Mouse (Mus musculus) adrenal gland, adult (tissue): Measurements from ENCODE around the gene Rack1.
A peak's percentile ranks its signal among the peaks of the same experiment; 100 is the strongest.
"Not testable (repeated sequence)": the region's sequence is repeated elsewhere in the genome, so short reads cannot be mapped to it uniquely, and the experiment has no call there.

Source experiments
- DNase-seq, 2 experiments: peaks; one replicate each; pipeline ENCODE4 v3.0.0; 2022 to 2023; ENCODE audit warnings: low spot score in 1 of 2; ENCODE audit not compliant: inconsistent age in 2 of 2

Gene Rack1

DNA sequence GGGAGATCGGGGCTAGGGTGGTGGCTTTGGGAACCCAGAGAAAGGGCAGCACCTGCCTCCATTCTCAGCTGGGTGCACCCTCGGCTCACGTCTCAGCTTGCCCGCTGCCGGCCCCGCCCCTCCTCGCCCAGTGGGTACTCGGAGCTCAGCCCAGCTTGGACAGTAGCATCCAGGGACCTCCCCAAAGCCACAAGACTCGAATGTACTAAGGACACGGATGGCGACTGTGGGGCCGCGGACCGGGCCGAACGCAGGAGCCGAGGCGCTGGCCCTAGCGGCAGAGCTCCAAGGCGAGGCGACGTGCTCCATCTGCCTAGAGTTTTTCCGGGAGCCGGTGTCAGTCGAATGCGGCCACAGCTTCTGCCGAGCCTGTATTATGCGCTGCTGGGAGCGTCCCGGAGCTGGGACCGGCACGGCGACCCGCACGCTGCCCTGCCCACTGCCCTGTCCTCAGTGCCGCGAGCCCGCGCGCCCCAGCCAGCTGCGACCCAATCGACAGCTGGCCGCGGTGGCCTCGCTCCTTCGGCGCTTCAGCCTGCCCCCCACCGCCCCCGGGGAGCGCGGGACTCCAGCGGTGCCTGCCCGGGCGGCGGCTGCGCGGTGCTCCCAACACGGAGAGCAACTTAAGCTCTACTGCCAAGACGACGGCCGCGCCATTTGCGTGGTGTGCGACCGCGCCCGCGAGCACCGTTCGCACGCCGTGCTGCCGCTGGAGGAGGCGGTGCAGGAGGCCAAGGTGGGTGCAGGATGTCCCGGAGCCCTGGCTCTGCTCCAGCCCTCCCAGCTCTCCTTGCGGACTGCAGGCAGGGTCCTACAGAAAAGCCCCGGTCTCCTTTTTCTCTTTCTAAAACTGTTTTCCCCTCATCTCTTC lies 37.4 kb downstream of the Rack1 start:
- DNase-seq = peak; percentile 86 to 95

DNA sequence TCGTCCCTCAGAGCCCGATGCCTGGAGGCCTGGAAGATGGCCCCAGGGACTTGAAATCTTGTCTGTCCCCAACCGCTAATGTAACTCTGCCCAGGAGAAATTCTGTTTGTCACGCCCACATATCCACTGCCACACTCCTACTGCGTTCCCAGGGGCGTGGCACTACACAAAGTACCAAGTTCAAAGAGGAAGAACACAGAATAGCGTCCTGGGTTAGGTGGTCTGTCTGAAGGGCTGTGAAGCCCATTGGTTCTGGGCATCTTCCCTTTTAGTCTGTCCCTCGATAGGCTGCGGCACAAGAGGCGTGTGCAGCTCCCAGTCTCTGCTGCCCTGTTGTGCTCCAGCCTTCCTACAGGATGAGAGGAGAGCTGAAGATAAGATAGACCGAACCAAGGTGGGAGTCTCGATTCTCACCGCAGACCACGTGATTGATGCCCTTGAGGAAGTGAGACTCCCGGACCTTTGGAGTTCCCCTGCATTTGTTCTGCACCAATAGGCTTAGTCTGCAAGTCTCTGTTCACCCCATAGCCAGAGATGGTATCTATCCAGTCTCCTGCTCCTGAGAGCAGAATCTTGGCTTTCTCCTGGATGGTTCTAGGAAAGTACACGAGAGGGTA lies 38.2 kb downstream of the Rack1 start:
- peak; percentile 41 to 90 for DNase-seq

DNA sequence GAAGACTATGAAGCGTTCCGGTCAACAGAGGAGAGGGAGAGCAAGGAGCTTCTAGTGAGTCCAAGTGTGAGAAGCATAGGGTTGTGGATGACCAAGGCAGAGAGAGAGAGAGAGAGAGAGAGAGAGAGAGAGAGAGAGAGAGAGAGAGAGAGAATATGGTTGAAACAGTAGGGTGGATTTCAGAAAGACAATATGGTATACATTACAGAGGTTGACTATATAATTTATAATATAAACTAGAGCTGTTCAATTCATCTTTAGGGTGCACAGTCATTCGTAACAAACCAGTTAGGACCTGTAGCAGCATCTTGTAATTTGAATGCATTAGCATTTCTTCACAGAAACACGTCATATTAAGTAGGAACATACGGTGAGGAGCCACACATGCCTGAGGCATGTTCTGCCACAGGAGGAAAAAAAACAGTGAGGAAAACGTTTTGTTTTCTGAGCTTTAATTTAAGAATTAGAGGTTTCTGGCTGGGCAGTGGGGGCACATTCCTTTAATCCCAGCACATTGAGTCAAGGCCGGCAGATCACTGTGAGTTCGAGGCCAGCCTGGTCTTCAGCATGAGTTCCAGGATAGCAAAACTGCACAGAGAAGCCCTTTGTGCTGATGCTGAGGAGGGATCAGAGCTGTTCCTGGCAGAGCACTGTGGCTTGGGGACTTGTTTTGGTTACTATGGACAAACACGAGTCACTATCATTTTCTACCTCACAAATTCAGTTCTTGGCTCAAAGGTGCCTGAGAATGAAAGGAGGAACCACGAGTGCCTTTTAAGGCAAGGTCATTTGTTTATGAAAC lies 38.9 kb downstream of the Rack1 start:
- no peak for DNase-seq

DNA sequence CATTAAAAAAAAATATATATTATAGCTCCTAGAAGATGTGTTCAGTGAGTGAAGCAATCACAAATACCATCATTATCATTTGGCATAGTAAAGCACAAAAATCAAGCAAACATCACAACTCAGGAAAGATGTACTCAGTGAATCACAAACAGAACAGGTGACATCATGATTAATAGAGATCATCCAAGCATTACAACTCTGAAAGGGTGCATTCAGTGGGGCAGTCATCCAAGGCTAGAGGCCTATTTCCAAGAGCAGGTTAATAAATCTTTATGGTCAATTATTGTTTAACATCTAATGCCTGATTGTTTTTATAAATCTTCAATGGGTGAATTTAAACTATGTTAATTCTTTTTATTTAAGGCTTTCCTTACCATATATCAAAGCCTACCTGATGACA lies 40.7 kb downstream of the Rack1 start:
- DNase-seq = no peak

DNA sequence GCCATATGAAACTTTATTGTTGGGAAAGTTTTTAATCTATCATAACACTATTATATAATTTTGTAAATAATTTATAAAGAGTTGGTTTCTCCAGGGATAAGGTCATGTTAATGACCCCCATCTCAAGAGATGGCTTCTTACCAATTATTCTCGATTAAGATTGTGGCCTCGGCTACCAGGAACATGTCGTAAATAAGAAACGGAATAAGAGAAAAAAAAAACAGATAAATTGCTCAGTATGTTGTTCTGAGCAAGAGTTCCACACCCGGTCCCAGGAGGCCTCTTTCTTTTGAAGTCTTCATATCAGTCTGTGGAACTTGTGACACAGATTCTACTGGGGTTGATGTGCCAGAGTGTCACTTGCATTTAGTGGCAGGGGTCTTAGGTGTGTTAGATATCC lies 41.1 kb downstream of the Rack1 start:
- DNase-seq = no peak

DNA sequence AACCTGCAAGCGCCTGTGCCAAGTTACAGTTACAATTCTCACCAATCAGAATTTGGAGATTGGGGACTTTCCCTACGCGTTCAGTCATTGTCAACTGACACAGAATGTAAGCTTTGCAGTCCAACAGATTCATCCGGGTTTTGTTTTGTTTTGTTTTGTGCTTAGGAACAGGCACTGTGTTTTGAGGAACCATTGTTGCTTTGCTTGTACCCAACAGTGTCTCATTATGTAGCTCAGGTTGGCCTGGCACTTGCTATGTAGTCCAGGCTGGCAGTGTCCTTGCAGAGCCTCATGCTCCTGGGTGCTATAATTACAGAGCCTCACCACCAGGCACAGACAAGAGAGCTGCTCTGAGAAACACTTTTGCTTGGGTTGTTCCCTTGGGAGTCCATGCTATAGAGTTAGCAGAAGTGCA lies 42.3 kb downstream of the Rack1 start:
- DNase-seq = no peak

DNA sequence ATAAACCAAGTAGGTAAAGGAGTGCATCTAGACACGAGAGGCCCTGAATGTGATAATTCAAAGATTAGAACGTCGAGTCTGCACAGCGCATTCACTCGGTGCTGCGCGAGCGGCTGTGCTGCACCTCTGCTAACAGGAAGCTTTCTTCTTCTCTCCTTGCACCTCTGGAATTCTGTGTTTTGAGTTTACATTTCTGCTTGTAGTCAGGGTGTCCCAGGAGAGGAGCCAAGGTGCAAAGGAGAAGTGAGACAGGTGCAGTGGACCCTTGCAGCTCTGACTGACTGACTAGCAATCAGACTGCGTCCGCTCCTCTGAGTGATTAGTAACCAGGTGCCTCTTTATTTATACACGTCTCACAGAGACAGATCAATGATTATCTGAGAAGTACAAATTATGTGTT lies 43.1 kb downstream of the Rack1 start:
- no peak for DNase-seq

DNA sequence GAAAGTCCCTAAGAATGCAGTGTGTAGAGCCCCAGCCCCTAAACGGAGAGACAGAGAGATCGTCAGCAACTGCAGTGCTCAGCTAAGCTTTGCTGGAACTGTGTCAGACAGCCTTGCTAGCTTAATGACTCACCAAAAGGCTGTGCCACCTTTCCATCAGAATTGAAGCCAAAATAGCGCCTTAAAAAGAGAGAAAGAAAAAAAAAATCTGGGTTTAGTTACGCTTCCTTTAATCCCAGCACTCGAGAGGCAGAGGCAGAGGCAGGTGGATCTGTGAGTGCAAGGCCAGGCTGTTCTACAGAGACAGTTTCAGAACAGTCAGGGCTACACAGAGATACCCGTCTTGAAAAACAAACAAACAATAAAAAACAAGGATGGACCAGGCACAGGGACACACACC lies 44.2 kb downstream of the Rack1 start:
- peak in 1 of 2 experiments; percentile 80 for DNase-seq

DNA sequence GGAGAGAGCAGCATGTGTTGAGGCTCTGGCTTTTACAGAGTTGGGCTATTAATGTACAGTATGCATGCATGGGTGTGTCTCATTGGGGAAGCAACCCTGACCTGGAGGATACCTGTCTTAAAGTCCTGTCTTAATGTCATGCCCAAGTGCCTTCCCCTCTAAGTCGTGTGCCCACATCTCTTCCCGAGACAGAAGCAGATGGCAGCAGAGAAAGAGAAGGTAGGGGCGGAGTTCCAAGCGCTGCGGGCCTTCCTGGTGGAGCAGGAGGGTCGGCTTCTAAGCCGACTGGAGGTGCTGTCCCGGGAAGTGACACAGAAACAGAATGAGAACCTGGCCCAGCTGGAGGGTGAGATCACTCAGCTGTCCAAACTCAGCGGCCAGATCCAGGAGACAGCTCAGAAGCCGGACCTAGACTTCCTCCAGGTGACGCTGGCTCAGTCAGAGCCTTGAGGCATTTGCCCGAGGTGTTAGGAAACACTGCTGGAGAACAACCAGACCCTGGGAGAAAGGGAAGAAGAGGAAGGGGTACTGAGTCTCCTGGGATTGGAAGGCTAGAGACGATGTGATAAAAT lies 45.2 kb downstream of the Rack1 start:
- no peak for DNase-seq

DNA sequence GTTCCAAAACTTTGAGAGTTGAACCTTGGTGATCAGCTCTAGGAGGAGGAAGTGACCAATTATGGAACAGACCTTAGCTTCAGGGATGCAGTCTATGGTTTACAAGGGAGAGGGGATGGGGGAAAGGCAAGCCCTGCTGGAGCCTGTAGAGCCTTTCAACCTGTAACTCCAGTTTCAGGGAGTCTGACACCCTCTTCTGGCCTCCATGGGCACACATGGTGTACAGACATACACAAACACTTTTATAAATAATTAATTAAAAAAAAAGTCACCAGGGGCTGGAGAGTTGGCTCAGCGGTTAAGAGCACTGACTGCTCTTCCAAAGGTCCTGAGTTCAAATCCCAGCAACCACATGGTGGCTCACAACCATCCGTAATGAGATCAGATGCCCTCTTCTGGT lies 46.2 kb downstream of the Rack1 start:
- not testable (repeated sequence) for DNase-seq

DNA sequence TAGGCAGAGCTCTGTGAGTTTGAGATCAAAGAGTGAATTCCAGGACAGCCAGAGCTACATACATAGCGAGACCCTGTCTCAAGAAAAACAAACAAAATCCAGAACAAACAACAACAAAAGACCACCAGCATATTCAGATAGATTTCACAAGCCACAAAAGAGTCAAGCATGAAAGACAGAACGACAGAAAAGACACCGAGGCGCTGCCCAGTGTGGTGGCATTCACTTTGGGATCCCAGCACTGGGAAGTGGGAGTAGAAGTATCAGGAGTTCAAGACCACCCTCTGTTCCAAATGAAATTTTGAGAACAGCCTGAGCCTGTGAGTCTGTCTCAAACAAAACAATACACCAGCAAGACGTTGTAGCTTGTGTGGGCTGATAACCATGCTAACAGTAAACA lies 46.7 kb downstream of the Rack1 start:
- DNase-seq = no peak

DNA sequence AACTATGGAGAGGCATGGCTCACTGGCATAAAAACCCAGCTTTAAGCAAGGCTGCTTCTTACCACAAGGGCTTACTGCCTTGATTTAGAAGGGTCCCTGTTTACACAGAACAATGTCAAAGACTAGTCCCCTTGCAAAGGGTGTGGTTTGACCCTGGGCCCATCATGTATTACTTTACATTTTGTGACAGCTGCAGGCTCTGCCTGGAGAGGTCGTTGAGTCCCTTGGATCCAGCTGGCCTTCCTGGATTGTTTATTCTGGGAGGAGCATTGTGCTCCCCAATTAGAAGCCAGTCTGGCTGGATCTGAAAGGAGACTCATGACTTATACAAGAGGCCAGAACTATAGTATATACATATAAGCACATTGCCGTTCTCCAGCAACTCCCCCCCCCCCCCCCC lies 50.1 kb downstream of the Rack1 start:
- DNase-seq = no peak

DNA sequence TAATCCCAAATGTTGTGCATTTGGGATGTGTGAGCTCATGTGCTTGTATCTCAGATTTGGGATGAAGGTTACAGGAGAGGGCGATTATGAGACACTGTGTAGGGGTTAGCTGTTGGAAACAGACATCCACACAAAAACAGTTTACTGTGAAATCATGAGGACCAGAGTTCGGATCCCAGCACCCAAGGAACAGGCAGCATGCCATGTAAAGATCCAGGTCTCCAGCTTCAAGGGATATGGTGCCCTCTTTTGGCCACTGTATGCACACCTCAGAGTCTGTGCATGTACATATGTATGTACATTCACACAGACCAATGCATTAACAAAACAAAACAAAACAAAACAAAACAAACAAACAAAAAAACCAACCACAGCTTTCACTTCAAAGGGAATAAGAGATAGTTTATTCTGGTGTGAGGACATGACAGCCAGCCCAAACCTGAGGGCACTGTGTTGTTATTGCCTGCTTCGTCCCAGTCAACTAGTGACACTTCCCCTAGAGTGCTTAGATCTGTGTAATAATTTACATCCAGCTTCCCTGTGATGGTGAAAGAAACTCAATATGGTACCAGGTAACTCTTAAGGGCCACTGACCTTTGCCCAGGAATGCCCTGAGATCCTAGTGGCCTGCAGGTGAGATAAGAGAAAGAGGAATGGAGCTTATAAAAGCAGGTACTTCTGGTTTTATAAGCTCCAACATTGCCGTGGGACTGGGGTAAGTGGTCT lies 51.3 kb downstream of the Rack1 start:
- peak in 1 of 2 experiments; percentile 53 for DNase-seq

DNA sequence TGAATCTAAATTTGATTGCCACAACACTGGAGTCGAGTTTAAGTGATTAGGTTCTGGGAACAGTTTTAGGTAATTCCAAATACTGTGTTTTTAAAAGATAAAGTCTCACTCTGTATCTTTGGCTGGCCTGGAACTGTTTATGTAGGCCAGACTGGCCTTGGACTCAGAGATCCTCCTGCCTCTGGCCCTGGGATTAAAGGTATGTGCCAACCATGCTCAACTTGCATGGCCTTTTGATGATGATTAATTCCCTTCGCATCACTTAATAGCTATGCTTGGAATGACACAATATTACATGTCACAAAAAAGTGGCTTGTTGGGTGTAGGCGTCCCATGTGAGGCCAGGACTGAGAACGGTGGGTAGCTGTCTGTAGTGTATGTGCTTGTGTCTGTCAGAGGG lies 52.1 kb downstream of the Rack1 start:
- peak in 1 of 2 experiments; percentile 82 for DNase-seq

DNA sequence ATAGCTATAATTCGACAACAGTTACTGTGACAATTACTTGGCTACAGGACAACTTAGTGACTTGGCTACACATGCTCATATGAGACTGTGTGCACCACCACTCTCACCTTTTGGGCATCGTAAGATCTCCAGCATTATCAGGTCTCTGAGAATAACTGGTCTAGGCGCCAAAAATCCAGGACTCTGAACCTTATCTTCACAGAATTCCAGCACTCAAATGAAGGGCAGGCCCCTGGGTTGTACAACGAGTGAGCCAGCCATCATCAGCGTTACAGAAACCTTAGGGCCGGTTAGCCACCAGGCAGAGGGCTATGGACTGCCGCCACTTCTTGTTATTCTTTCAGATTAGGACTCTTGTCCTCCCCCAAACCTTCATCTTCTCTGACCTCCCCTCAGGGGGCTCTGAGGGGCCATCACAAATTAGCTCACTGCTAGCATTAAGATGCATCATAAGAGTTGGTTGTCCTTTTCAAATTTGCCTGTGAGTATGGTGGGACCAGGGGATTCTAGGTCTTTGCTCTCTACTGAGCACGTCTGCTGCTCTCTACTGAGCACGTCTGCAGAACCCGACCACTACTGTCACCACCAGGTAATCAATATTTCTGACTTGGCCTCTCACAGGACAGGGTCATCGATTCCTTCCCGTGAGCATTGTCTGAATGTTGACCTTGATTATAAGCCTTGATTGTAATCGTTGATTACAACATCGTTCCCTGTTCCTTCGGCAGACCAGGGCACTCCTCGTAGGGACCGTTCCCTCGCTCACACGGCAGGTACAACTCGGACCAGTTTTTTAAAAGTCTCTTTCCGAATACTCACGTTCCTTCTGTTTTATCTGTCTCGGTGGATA lies 52.7 kb downstream of the Rack1 start:
- DNase-seq = no peak

DNA sequence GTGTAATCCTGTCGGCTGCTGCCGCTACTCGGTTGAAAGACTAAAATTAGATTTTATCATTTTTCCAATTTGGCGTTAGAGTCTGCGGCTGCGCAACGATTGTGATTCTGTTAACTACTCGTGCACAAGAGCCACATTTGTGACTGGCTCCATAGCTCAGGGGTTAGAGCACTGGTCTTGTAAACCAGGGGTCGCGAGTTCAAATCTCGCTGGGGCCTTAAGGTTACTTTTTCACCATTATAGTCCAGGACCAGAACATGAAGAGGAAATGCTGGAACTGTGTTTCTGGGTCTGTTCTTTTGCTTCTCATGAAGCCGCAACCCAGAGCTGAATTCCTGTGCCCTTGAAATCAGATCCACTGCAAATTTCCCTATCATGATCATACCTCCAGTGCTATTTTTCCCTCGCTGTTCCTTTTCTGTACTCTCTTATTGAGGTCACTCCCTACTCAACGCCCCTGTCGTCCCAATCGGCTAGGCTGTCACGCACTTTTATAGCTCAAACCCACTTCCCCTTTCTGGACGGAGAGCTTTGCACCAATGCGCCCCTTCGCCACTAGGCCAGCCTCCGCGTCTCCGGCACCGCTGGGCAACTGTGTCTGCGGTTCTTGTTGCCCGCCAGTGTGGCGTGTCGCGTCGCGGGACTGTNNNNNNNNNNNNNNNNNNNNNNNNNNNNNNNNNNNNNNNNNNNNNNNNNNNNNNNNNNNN lies 53.5 kb downstream of the Rack1 start:
- DNase-seq = peak; percentile 91 to 99
